Mouse (Mus musculus): ENCODE results near the gene Ctsa. TPM values are rescaled to one million over a fixed set of nuclear protein-coding genes. Genes with fewer than 3 reads are reported as not detected.

Gene Ctsa
- polyA plus RNA-seq (2015; fragmentation: Nextera tagmentation; extraction: Ambion mirVana) = 171 and 180 TPM in 2 replicates

DNA sequence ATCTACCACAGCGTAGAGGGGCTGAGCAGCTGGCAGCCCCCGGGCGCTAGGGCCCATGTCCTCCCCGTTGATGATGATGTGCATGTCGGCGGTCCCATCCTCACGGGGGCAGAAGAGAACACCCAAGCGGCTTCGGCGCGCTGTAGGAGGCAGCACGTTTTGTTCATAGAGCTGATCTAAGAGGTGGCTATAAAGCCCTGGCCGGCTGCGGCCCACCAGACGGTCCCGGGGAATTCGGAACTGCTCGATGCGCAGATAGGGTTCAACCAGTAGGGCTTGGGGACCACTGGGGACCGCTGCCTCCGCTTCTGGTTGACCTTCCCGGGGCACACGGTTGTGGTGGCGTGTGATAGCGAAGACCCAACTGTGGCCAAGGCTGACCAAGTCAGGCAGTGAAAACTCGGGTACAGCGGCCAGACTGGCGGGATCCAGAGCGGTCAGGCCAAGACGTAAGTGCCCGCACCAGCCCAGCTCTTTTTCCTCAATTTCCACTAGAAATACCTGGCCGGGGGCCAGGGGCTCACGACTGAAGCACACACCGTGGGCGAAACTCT, at the start of gene Ctsa:
Gene Ctsa (plus strand): TSS at position 126 of the 554 bp plus-strand sequence.
- Histone ChIP-seq H3K9me3 (no peaks in the 10 kb centered on the region), H3K4me1 (peaks cover 31% of the 10 kb centered on the region), H3K27ac (replicated peaks) (peak within 1 kb of the TSS; percentile 99), H3K4me2 (peak within 1 kb of the TSS; percentile 98), H3K9ac (peak within 1 kb of the TSS; percentile 94), H3K4me3 (peak within 1 kb of the TSS; percentile 81), H3K36me3 (peaks cover 49% of the 10 kb centered on the region), H3K27me3 (replicated peaks) (no peaks in the 10 kb centered on the region)
- WGBS = under 1% methylated on average over 35 of the region's 35 CpGs
- ATAC-seq (ENCODE audit: extremely low read depth, insufficient number of reproducible peaks, low FRiP score, low TSS enrichment) = peak; percentile 52; the same call in 1 of the 2 replicates

DNA sequence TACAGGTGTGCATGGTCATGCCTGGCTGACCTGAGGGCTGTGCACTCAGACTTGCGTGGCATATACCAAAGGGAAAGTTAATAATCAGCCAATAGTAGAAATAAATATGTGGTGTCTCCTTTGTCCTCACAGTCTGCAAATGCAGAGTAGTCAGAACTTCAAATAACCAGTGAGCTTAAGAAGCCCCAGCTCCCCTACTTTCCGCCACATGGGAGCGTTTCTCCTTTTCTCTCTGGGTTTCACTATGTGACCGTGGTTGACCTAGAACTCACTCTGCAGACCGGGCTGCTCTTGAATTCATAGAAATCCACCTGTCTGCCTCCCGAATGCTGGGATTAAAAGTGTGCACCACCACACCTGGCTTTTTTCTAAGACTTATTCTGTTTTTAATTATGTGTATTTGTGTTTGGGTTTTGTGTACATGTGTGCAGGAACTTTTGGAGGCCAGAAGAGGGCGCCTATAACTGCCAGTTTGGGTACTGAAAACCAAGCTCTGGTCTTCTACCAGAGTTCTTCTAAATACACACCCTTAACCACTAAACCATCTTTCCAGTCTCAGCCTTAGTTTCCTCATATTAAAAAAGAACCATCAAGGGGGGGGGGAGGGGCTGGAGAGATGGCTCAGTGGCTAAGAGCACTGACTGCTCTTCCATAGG, 48.6 kb upstream of the Ctsa start:
- Histone ChIP-seq H3K4me2 (no peak overlapping the region), H3K9ac (no peak overlapping the region), H3K27me3 (replicated peaks) (peaks cover 4% of the 10 kb centered on the region), H3K4me3 (no peak overlapping the region), H3K36me3 (peaks cover 12% of the 10 kb centered on the region), H3K9me3 (no peaks in the 10 kb centered on the region), H3K4me1 (peaks cover 35% of the 10 kb centered on the region), H3K27ac (replicated peaks) (no peak overlapping the region)
- WGBS = 69% methylated on average over 7 of the region's 7 CpGs
- no peak for ATAC-seq (ENCODE audit: extremely low read depth, insufficient number of reproducible peaks, low FRiP score, low TSS enrichment)

DNA sequence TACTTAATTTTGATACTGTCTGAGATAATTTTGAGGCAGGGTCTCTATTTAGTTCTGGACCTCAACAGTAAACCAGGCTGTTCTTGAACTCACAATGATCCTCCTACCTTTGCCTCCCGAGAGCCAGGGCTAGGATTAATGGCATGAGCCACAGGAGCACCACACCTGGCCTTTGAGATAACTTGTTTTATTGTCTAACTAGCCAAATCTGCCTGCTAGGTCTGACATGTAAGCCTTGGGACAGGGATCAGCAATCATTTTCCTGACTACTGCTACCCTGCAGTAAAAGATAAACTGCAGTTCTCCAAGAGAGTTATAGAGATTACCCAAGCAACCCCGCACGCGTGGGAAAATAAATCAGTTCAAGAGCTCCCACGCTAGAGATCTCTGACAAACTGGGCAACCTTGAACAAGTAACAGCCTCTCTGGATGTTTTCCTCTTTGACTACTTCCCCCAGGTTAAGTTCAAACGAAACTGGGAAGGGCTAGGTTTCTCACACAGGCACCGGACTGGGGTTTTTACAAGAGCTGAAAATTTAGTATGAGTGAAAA, 47.7 kb upstream of the Ctsa start:
- Histone ChIP-seq H3K27ac (replicated peaks) (peak overlapping the region; percentile 95), H3K36me3 (peaks cover 20% of the 10 kb centered on the region), H3K4me2 (peak overlapping the region; percentile 87), H3K4me1 (peaks cover 36% of the 10 kb centered on the region), H3K9me3 (no peaks in the 10 kb centered on the region), H3K9ac (peak overlapping the region; percentile 95), H3K4me3 (peak overlapping the region; percentile 80), H3K27me3 (replicated peaks) (no peaks in the 10 kb centered on the region)
- WGBS = 6% methylated on average over 7 of the region's 7 CpGs
- no peak for ATAC-seq (ENCODE audit: extremely low read depth, insufficient number of reproducible peaks, low FRiP score, low TSS enrichment)

DNA sequence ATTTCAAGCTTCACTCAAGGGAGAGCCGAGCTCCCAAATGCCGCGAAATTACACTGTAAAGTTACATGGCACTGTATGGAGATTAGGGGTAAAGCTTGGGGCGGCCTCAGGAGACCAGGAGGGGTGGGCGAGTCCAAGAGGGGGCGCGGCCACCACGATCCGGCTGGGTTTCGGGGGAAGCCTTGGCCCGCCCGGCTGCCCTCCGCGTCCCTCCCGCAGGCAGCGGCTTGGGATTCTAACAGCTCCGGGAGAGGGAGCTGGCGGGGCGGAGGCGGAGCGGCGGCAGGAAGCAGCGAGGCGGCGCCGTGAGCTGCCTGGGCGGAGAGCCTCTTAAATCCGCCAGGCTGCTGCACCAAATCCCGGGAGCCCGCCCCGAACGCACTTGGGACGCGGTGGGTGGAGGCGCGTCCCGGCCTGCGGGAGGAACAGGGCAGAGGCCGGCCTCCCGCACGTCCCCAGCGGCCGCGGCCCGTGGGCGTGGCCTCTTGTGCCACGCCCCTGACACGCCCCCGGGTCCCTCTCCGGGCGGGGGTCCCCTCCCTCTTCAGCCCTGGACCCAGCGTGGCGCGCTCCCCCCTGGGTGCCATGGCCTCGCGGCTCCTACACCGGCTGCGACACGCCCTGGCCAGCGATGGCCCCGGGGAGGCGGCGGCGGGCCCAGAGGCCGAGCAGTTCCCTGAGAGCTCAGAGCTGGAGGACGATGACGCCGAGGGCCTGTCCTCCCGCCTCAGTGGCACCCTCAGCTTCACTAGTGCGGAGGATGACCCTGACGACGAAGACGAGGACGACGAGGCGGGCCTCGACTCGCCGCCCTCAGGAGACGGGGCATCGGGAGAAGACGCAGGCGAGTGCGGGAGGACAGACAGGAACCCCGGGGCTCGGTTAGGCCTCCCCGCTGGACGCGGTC, 46.9 kb upstream of the Ctsa start, which contains the start of gene Snx21:
Gene Snx21 (plus strand): TSS at position 343 of the 907 bp plus-strand sequence.
- Histone ChIP-seq H3K4me1 (peaks cover 36% of the 10 kb centered on the region), H3K27ac (replicated peaks) (peak within 1 kb of the TSS; percentile 95), H3K36me3 (peaks cover 27% of the 10 kb centered on the region), H3K27me3 (replicated peaks) (no peaks in the 10 kb centered on the region), H3K9me3 (no peaks in the 10 kb centered on the region), H3K9ac (peak within 1 kb of the TSS; percentile 95), H3K4me3 (peak within 1 kb of the TSS; percentile 80), H3K4me2 (peak within 1 kb of the TSS; percentile 87)
- under 1% methylated on average over 89 of the region's 89 CpGs for WGBS
- ATAC-seq (ENCODE audit: extremely low read depth, insufficient number of reproducible peaks, low FRiP score, low TSS enrichment) = peak; percentile 94

DNA sequence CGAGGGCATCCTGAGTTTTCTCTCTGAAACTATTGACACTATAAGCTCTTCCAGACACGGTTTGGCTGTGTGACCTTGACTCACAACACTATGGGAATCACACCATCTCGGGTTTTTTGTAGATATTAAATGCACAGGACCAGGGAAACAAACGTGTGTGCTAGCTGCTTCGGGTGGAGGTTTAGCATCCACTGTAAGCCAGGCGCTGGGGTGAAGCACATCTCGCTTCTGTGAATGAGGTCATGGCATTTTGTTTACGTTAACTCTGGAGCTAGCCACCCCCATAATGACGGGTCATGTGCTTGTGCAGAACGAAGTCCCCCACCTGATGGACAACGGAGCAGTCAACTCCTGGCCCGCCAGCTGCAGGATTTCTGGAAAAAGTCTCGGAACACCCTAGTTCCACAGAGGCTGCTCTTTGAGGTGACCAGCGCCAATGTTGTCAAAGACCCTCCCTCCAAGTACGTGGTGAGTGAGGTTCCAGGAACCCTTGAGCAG, 46.2 kb upstream of the Ctsa start:
- Histone ChIP-seq H3K9ac (peak overlapping the region; percentile 95), H3K9me3 (no peaks in the 10 kb centered on the region), H3K36me3 (peaks cover 34% of the 10 kb centered on the region), H3K4me3 (peak overlapping the region; percentile 80), H3K27ac (replicated peaks) (peak overlapping the region; percentile 95), H3K27me3 (replicated peaks) (no peaks in the 10 kb centered on the region), H3K4me2 (peak overlapping the region; percentile 87), H3K4me1 (peaks cover 36% of the 10 kb centered on the region)
- 4% methylated on average over 15 of the region's 15 CpGs for WGBS
- ATAC-seq (ENCODE audit: extremely low read depth, insufficient number of reproducible peaks, low FRiP score, low TSS enrichment) = 0 out of 2 replicates have a peak, but pooled peaks have one; percentile 2

DNA sequence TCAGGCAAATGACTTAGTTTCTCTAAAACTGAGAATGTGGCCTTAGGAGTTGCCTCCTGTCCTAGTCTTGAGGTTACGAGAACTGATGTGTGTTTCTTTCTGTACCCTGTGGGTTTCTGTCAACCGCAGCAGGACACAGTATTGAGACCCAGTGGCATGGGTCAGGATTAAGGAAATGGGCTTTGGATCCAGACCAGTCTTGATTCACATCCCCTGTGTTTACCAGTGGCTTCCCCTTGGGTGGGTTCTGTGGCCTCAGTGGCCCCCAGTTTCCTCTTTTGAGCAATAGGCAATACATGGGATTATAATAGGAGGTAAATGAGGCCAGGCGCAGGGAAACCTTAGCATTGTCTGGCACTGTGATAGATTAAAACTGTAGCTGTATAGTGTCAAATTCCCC, 45.6 kb upstream of the Ctsa start:
- WGBS = 81% methylated on average over 3 of the region's 3 CpGs
- H3K4me3 ChIP-seq = peak overlapping the region; percentile 80
- no peaks in the 10 kb centered on the region for H3K9me3 ChIP-seq
- H3K9ac ChIP-seq = peak overlapping the region; percentile 95
- H3K4me1 ChIP-seq = peaks cover 36% of the 10 kb centered on the region
- no peaks in the 10 kb centered on the region for H3K27me3 ChIP-seq (replicated peaks)
- H3K36me3 ChIP-seq = peaks cover 40% of the 10 kb centered on the region
- H3K4me2 ChIP-seq = peak overlapping the region; percentile 87
- peak overlapping the region; percentile 95 for H3K27ac ChIP-seq (replicated peaks)
- no peak for ATAC-seq (ENCODE audit: extremely low read depth, insufficient number of reproducible peaks, low FRiP score, low TSS enrichment)

DNA sequence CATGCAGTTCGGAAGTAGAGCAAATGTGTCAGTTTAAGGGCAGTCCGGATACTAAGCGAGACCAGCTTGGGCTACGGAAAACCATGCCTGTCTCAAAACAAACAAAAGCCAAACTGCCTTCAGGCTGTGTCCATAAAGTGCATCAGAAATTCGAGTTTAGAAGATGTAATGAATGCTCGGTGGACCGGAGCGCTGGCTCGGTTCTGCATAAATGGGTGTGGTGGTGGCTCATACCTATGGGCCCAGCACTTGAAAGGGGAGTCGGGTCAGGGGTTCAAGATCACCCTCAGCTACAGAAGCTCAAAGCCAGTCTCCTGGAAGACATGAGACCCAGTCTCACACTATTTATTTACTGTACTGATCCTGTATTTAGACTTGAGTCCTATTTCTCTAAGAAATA, 44.9 kb upstream of the Ctsa start:
- no peaks in the 10 kb centered on the region for H3K9me3 ChIP-seq
- WGBS = 84% methylated on average over 10 of the region's 10 CpGs
- peaks cover 47% of the 10 kb centered on the region for H3K36me3 ChIP-seq
- no peak overlapping the region for H3K27ac ChIP-seq (replicated peaks)
- peaks cover 36% of the 10 kb centered on the region for H3K4me1 ChIP-seq
- H3K27me3 ChIP-seq (replicated peaks) = no peaks in the 10 kb centered on the region
- H3K9ac ChIP-seq = peak overlapping the region; percentile 28; the same call in 1 of the 2 replicates
- H3K4me2 ChIP-seq = peak overlapping the region; percentile 87
- H3K4me3 ChIP-seq = no peak overlapping the region
- no peak for ATAC-seq (ENCODE audit: extremely low read depth, insufficient number of reproducible peaks, low FRiP score, low TSS enrichment)

DNA sequence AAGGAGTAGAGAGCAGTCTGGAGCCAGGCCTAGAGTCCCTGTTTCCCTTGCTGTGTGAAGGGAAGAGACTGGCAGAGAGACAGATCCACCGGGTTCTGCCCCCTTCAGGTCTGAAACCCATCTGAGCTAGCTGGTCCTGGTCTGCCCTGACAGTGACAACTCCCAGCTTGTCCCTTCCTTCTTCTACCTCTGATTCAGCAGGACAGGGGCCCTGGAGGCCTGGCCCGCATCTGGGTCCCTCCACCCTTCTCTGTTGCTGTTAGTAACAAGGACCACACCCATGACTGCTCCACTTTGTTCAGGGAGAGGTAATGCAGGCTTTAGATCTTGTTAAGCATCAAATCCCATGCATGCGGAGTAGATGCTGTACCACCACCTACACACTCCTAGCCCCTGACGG, 44.3 kb upstream of the Ctsa start:
- Histone ChIP-seq H3K27me3 (replicated peaks) (no peaks in the 10 kb centered on the region), H3K4me3 (no peak overlapping the region), H3K36me3 (peaks cover 54% of the 10 kb centered on the region), H3K9me3 (no peaks in the 10 kb centered on the region), H3K4me2 (no peak overlapping the region), H3K4me1 (peaks cover 42% of the 10 kb centered on the region), H3K27ac (replicated peaks) (no peak overlapping the region), H3K9ac (peak overlapping the region; percentile 30; the same call in 1 of the 2 replicates)
- ATAC-seq (ENCODE audit: extremely low read depth, insufficient number of reproducible peaks, low FRiP score, low TSS enrichment) = no peak
- 59% methylated on average over 4 of the region's 4 CpGs for WGBS

DNA sequence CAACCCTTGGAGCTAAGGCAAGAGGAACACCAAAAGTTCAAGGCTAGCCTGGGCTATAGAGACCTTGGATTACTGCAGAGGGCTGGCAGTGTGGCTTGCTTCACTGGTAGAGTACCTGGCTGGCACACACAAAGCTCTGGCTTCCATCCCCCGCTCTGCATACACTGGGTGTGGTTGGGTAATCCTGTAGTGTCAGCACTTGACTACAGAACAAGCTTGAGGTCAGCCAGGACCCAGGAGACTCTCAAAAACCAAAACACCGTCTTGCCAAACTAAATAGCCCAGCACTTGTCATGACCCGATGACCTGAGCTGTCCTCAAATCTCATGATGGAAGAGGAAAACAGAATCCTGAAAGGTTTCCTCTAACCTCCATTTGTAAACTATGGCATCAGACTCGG, 42.2 kb upstream of the Ctsa start:
- no peak for ATAC-seq (ENCODE audit: extremely low read depth, insufficient number of reproducible peaks, low FRiP score, low TSS enrichment)
- Histone ChIP-seq H3K4me2 (no peak overlapping the region), H3K36me3 (peaks cover 70% of the 10 kb centered on the region)

DNA sequence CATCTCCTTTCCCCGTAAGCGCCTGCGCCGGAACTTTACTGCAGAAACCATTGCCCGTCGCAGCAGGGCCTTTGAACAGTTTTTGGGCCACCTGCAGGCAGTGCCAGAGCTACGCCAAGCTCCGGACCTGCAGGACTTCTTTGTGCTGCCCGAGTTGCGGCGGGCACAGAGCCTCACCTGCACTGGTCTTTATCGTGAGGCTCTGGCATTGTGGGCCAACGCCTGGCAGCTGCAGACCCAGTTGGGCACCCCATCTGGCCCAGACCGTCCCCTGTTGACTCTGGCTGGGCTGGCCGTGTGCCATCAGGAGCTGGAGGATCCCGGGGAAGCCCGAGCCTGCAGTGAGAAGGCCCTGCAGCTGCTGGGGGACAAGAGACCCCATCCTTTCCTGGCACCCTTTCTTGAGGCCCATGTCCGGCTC, 40.8 kb upstream of the Ctsa start:
- H3K27me3 ChIP-seq (replicated peaks) = no peaks in the 10 kb centered on the region
- H3K9ac ChIP-seq = no peak overlapping the region
- H3K36me3 ChIP-seq = peaks cover 84% of the 10 kb centered on the region
- no peaks in the 10 kb centered on the region for H3K9me3 ChIP-seq
- H3K4me2 ChIP-seq = no peak overlapping the region
- peaks cover 37% of the 10 kb centered on the region for H3K4me1 ChIP-seq
- no peak overlapping the region for H3K4me3 ChIP-seq
- 90% methylated on average over 18 of the region's 18 CpGs for WGBS
- H3K27ac ChIP-seq (replicated peaks) = no peak overlapping the region
- no peak for ATAC-seq (ENCODE audit: extremely low read depth, insufficient number of reproducible peaks, low FRiP score, low TSS enrichment)

More for the DNA sequence above, 42.2 kb upstream of the Ctsa start:
- 69% methylated on average over 4 of the region's 4 CpGs for WGBS
- H3K4me1 ChIP-seq = peaks cover 42% of the 10 kb centered on the region
- no peaks in the 10 kb centered on the region for H3K9me3 ChIP-seq
- no peak overlapping the region for H3K9ac ChIP-seq
- H3K4me3 ChIP-seq = no peak overlapping the region
- no peaks in the 10 kb centered on the region for H3K27me3 ChIP-seq (replicated peaks)
- no peak overlapping the region for H3K27ac ChIP-seq (replicated peaks)
